Comparison of ENCODE assay signal across 13 mouse cellular contexts in genomic region chr13:63250441-63250980, GRCm38 (mm10).
A peak's percentile ranks its signal among the peaks of the same experiment; 100 is the strongest.
DNase-seq lines count a peak whose midpoint lies in the region; ATAC-seq and TF ChIP-seq lines count a peak whose summit lies in the region.
"Had no signal": no experiment of that assay in that cellular context is flagged by ENCODE, and none has a peak within 500 bp of the region (broad histone marks: within the 10 kb centered on the region; RNA-seq: fewer than 3 reads in every experiment).

No protein-coding gene starts in this region.

- peaks cover 88% of the 10 kb centered on the region for H3K4me1 ChIP-seq in heart, embryonic 15.5 days (replicated peaks)
- peaks cover 41% of the 10 kb centered on the region for H3K4me1 ChIP-seq in lung, postnatal 0 days (ENCODE audit: insufficient read depth, low read depth, low read length)
- peaks cover 46% of the 10 kb centered on the region for H3K4me1 ChIP-seq in intestine, embryonic 14.5 days (replicated peaks; ENCODE audit: control insufficient read depth, insufficient read depth, low read length)
- H3K4me1 ChIP-seq in stomach, postnatal 0 days (replicated peaks; ENCODE audit: control insufficient read depth, insufficient read depth) = peaks cover 17% of the 10 kb centered on the region

- H3K4me2 ChIP-seq in heart, embryonic 15.5 days = no peak overlapping the region
- peak overlapping the region; percentile 28; the same call in 1 of the 2 replicates for H3K4me2 ChIP-seq in lung, postnatal 0 days (replicated peaks; ENCODE audit: low read depth, low read length)
- H3K4me2 ChIP-seq in intestine, embryonic 14.5 days (ENCODE audit: low read length) = no peak overlapping the region; the same call in 1 of the 2 replicates
- no peak overlapping the region for H3K4me2 ChIP-seq in stomach, postnatal 0 days (replicated peaks; ENCODE audit: low read depth)

- H3K9me3 ChIP-seq in heart, embryonic 15.5 days (replicated peaks) = no peaks in the 10 kb centered on the region
- no peaks in the 10 kb centered on the region for H3K9me3 ChIP-seq in lung, postnatal 0 days (ENCODE audit: low read length)
- no peaks in the 10 kb centered on the region for H3K9me3 ChIP-seq in intestine, embryonic 14.5 days (ENCODE audit: control insufficient read depth, low read length)
- no peaks in the 10 kb centered on the region for H3K9me3 ChIP-seq in stomach, postnatal 0 days (ENCODE audit: control insufficient read depth, low read length)

- H3K9ac ChIP-seq in heart, embryonic 15.5 days = no peak overlapping the region
- no peak overlapping the region for H3K9ac ChIP-seq in lung, postnatal 0 days (replicated peaks; ENCODE audit: low read depth)
- H3K9ac ChIP-seq in intestine, embryonic 14.5 days (ENCODE audit: low read length) = no peak overlapping the region
- H3K9ac ChIP-seq in stomach, postnatal 0 days (ENCODE audit: low read length) = no peak overlapping the region

- no peak for TF ChIP-seq EP300 in lung, postnatal 0 days (IDR thresholded peaks at IDR 0.05)
- TF ChIP-seq EP300 in stomach, postnatal 0 days (optimal IDR thresholded peaks at IDR 0.05) = no peak

- H3K36me3 ChIP-seq in heart, embryonic 15.5 days = no peaks in the 10 kb centered on the region
- H3K36me3 ChIP-seq in lung, postnatal 0 days (ENCODE audit: insufficient read depth, low read length) = no peaks in the 10 kb centered on the region
- peaks cover 25% of the 10 kb centered on the region for H3K36me3 ChIP-seq in intestine, embryonic 14.5 days (ENCODE audit: control insufficient read depth, insufficient read depth, low read length)
- peaks cover 2% of the 10 kb centered on the region; the same call in 1 of the 2 replicates for H3K36me3 ChIP-seq in stomach, postnatal 0 days (ENCODE audit: control insufficient read depth, insufficient read depth, low read length)

- peak overlapping the region; percentile 80 for H3K27ac ChIP-seq in heart, embryonic 15.5 days
- H3K27ac ChIP-seq in lung, postnatal 0 days (ENCODE audit: low read length) = peak overlapping the region; percentile 78
- H3K27ac ChIP-seq in intestine, embryonic 14.5 days (ENCODE audit: low read depth) = peak overlapping the region; percentile 35; the same call in 1 of the 2 replicates
- peak overlapping the region; percentile 83 for H3K27ac ChIP-seq in stomach, postnatal 0 days (replicated peaks)

- no peak for ATAC-seq in heart, embryonic 15.5 days (replicated peaks; ENCODE audit: insufficient number of reproducible peaks, insufficient read depth, low FRiP score, low read depth)
- ATAC-seq in lung, postnatal 0 days = no peak
- ATAC-seq in intestine, embryonic 14.5 days (replicated peaks; ENCODE audit: low FRiP score, low TSS enrichment, low read depth) = no peak
- no peak for ATAC-seq in stomach, postnatal 0 days (ENCODE audit: low FRiP score, low TSS enrichment)
- ATAC-seq in activated CD4-positive, CD25-positive, alpha-beta regulatory T cell, adult 4 months = no peak

- no peaks in the 10 kb centered on the region for H3K27me3 ChIP-seq in heart, embryonic 15.5 days
- H3K27me3 ChIP-seq in lung, postnatal 0 days (replicated peaks; ENCODE audit: insufficient read depth, low read length) = no peaks in the 10 kb centered on the region
- H3K27me3 ChIP-seq in intestine, embryonic 14.5 days (replicated peaks; ENCODE audit: control insufficient read depth, insufficient read depth, low read length) = no peaks in the 10 kb centered on the region
- H3K27me3 ChIP-seq in stomach, postnatal 0 days (ENCODE audit: control insufficient read depth, insufficient read depth, low read length) = no peaks in the 10 kb centered on the region
- H3K27me3 ChIP-seq: CH12.LX had no signal

- no peak for DNase-seq in heart, postnatal 4 days
- DNase-seq in lung, postnatal 0 days (ENCODE audit: low spot score) = no peak
- DNase-seq in lung, postnatal 25 days (ENCODE audit: low spot score) = no peak
- DNase-seq in intestine, embryonic 14.5 days (ENCODE audit: low spot score) = no peak
- DNase-seq in stomach, postnatal 0 days (ENCODE audit: low spot score) = no peak
- no peak for DNase-seq in cerebellum, postnatal 10 days
- DNase-seq: adrenal gland, postnatal 14 days; cerebellum, adult 11-12 months; kidney, adult 18-20 months; liver had no signal

- H3K4me3 ChIP-seq in heart, embryonic 15.5 days = no peak overlapping the region
- H3K4me3 ChIP-seq in lung, postnatal 0 days (ENCODE audit: low read depth, low read length) = no peak overlapping the region
- H3K4me3 ChIP-seq in intestine, embryonic 14.5 days (ENCODE audit: low read depth, low read length) = no peak overlapping the region
- H3K4me3 ChIP-seq in stomach, postnatal 0 days (ENCODE audit: low read depth, low read length) = no peak overlapping the region

- WGBS in heart, embryonic 15.5 days = 81% methylated on average over 8 of the region's 8 CpGs
- 77% methylated on average over 8 of the region's 8 CpGs for WGBS in lung, postnatal 0 days
- WGBS in intestine, embryonic 14.5 days = 87% methylated on average over 8 of the region's 8 CpGs
- WGBS in stomach, postnatal 0 days = 73% methylated on average over 8 of the region's 8 CpGs

- no peak for TF ChIP-seq CTCF in lung, postnatal 0 days (IDR thresholded peaks at IDR 0.05)
- TF ChIP-seq CTCF in stomach, postnatal 0 days (IDR thresholded peaks at IDR 0.05; ENCODE audit: low read depth) = no peak
